Mouse (Mus musculus): Measurements from ENCODE around the gene Gucy2g. TPM values are rescaled to one million over a fixed set of nuclear protein-coding genes. Genes with fewer than 3 reads are reported as not detected.
"Not testable (repeated sequence)": the region's sequence is repeated elsewhere in the genome, so short reads cannot be mapped to it uniquely, and the experiment has no call there.

Gucy2g gene
- polyA plus RNA-seq, 1 experiment from 2014 or later = not detected

DNA sequence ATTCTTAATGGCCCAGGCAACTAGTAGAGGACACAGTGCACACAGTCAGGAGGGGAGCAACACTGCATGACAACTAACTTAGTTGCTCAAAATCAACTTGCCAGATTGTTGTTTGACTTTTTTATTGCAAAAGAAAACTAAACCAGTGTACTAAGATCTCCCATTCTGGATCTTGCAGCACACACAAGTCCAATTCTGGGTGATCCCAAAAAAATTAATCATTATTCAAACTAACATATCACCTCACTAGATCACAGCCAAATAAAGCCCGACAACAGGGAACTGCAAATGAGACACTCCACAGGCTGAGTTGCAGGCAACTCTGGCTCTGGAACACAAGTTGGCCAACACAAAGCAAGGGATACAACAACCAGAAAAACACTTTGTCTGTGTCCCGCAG lies 74.3 kb downstream of the Gucy2g start:
- Histone ChIP-seq H3K27ac (no peak overlapping the region), H3K27me3 (ENCODE audit: poor library complexity, severe bottlenecking) (no peaks in the 10 kb centered on the region), H3K4me3 (no peak overlapping the region), H3K4me1 (no peaks in the 10 kb centered on the region), H3K9me3 (peaks cover 16% of the 10 kb centered on the region), H3K36me3 (replicated peaks) (no peaks in the 10 kb centered on the region)
- WGBS = 85% methylated on average over 2 of the region's 2 CpGs
- DNase-seq (ENCODE audit: extremely low spot score, low spot score) = no peak

DNA sequence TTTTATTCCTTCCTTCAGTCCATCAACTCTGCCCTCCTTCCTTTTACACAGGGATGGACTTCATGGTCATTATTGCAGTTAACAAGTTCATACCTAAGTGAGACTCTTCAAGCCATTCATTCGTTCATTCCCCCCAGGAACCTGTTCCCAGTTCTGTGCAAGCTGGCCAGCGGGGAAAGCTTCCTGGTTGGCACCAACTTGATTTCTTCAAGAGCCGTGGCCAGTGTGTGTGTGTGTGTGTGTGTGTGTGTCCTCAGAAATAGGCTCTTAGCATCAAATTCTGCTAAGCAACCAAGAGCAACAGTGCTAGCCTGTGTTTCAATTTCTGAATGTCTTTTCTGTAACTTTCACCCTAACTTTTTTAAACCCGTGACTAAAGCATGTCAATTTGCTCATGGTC lies 75.1 kb downstream of the Gucy2g start:
- no peaks in the 10 kb centered on the region for H3K36me3 ChIP-seq (replicated peaks)
- no peak overlapping the region for H3K4me3 ChIP-seq
- no peaks in the 10 kb centered on the region for H3K27me3 ChIP-seq (ENCODE audit: poor library complexity, severe bottlenecking)
- H3K4me1 ChIP-seq = no peaks in the 10 kb centered on the region
- WGBS = 86% methylated on average over 4 of the region's 4 CpGs
- no peak for DNase-seq (ENCODE audit: extremely low spot score, low spot score)
- H3K27ac ChIP-seq = no peak overlapping the region
- H3K9me3 ChIP-seq = peaks cover 16% of the 10 kb centered on the region

DNA sequence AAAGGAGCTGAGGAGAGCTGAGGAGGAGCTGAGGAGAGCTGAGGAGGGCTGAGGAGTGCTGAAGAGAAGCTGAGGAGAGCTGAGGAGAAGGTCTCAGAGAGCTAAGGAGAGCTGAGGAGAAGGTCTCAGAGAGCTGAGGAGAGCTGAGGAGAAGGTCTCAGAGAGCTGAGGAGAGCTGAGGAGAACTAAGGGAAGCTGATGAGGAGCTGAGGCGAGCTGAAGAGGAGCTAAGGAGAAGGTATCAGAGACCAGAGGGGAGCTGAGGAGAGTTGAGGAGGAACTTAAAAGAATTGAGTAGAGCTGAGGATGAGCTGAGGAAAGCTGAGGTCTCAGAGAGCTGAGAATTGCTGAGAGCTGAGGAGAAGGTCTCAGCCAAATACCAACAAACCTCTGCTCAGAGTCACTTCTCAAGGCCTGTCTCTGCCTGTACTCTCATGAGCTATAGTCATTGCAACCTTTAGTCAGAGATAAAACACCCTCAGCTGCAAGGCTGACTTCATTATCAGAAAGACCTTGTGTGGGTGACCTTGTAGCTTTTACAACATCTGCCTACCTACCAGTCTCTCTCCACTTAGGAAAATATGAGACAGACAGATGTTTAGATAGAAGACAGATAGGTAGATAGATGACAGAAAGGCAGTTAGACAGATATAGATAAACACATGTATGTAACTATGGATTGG lies 75.7 kb downstream of the Gucy2g start:
- Histone ChIP-seq H3K36me3 (replicated peaks) (no peaks in the 10 kb centered on the region), H3K9me3 (peaks cover 14% of the 10 kb centered on the region), H3K4me3 (no peak overlapping the region), H3K27ac (no peak overlapping the region), H3K27me3 (ENCODE audit: poor library complexity, severe bottlenecking) (no peaks in the 10 kb centered on the region), H3K4me1 (no peaks in the 10 kb centered on the region)
- DNase-seq (ENCODE audit: extremely low spot score, low spot score) = no peak
- 70% methylated on average over 1 of the region's 1 CpGs for WGBS

DNA sequence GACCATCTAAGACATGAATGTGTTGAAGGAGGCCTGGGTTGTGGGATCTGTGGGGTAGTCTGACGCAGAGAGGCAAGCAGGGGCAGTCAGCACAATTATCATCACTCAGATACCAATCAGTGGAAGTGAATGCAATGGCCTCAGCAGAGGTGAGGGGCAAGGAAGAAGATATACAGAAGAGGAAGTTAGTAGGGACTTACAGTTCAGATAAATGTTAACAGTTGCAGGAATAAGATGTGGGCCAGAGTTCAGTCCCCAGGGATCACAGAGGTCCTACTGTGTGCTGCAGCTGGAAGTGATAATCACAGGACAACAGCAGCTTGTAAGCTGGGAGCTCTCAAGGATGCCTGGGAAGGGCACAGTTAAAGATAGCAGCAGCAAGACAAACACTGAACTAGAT lies 76.9 kb downstream of the Gucy2g start:
- H3K4me3 ChIP-seq = no peak overlapping the region
- H3K9me3 ChIP-seq = peaks cover 2% of the 10 kb centered on the region
- H3K27me3 ChIP-seq (ENCODE audit: poor library complexity, severe bottlenecking) = no peaks in the 10 kb centered on the region
- DNase-seq (ENCODE audit: extremely low spot score, low spot score) = no peak
- H3K4me1 ChIP-seq = no peaks in the 10 kb centered on the region
- H3K36me3 ChIP-seq (replicated peaks) = no peaks in the 10 kb centered on the region
- WGBS = 84% methylated on average over 1 of the region's 1 CpGs
- H3K27ac ChIP-seq = no peak overlapping the region

DNA sequence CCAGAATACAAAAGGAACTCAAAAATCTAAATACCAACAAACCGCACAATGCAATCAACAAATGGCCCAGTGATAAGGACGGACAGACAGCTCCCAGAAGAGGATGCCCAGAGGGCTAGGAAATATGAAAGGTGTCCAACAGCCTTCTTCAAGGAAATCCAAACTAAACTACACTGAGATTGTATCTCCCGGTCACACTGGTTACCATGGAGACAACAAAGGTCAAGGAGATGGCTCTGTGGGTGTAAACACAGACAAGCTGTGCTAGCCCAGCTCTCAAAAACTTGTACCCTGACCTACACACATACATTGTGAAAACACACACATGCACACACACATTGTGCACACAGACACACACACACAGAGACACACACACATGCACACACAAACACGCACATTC lies 78.8 kb downstream of the Gucy2g start:
- Histone ChIP-seq H3K4me3 (no peak overlapping the region), H3K36me3 (replicated peaks) (no peaks in the 10 kb centered on the region), H3K27ac (no peak overlapping the region), H3K27me3 (ENCODE audit: poor library complexity, severe bottlenecking) (no peaks in the 10 kb centered on the region), H3K9me3 (no peaks in the 10 kb centered on the region), H3K4me1 (no peaks in the 10 kb centered on the region)
- 89% methylated on average over 4 of the region's 4 CpGs for WGBS
- no peak for DNase-seq (ENCODE audit: extremely low spot score, low spot score)

DNA sequence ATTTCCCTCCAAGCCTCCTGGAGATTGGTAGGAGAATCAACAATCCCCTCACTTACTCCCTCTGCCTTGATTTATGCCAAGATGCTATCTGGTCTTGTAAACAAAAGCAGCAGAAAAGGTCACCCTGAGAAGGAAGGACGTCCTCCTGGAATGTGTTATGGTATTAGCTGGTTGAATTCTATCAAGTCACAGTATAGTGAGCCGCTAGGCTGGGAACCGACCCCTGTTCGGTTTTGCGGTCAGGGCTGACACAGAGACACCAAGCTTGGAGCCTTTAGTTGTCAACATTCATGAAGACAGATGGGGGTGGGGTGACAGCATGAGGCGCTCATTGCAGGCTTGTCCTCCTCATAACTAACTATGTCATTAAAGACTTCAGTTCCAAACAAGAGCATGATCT lies 81.2 kb downstream of the Gucy2g start:
- Histone ChIP-seq H3K27ac (no peak overlapping the region), H3K36me3 (replicated peaks) (no peaks in the 10 kb centered on the region), H3K4me1 (no peaks in the 10 kb centered on the region), H3K4me3 (no peak overlapping the region), H3K27me3 (ENCODE audit: poor library complexity, severe bottlenecking) (no peaks in the 10 kb centered on the region), H3K9me3 (no peaks in the 10 kb centered on the region)
- DNase-seq (ENCODE audit: extremely low spot score, low spot score) = no peak
- WGBS = 87% methylated on average over 6 of the region's 6 CpGs

DNA sequence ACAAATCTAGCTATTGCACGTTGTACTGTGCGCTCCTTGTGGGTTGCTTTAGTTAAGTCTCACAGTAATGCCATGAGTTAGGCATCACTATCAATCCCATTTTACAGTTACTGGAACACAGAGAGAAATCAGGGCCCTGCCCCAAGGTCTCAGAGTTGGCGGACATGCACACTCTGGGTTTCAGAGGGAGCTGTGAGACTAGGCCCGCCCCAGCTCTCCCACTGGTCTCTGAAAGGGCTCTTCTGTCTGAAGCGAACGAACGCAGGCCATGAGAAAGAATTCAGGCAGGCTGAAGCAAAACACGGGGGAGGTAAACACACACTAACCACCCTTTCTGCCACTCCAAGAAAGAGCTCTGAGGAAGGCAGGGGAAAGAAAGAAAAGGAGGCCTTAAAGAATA lies 82.4 kb downstream of the Gucy2g start:
- 70% methylated on average over 8 of the region's 8 CpGs for WGBS
- H3K27ac ChIP-seq = no peak overlapping the region

DNA sequence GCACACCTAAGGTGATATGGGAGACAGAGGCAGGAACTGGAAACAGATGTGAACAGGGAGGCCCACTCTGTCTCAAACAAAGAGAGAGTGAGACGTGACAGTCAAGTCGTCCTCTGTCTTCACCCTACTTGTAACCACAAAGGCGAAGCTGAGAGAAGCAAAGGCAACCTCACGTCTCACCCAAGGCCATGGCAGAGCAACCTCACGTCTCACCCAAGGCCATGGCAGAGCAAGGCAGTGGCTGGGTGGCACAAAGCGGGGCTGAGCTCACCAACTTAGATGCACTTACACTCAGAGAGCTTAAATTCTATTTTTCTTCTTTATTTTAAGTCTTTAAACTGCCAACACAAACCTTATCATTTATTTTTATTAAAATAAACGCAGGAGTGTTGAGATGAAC lies 84.0 kb downstream of the Gucy2g start:
- H3K9me3 ChIP-seq = no peaks in the 10 kb centered on the region
- DNase-seq (ENCODE audit: extremely low spot score, low spot score) = no peak
- 90% methylated on average over 7 of the region's 7 CpGs for WGBS
- H3K4me3 ChIP-seq = no peak overlapping the region
- no peaks in the 10 kb centered on the region for H3K27me3 ChIP-seq (ENCODE audit: poor library complexity, severe bottlenecking)
- H3K4me1 ChIP-seq = no peaks in the 10 kb centered on the region
- no peak overlapping the region for H3K27ac ChIP-seq
- no peaks in the 10 kb centered on the region for H3K36me3 ChIP-seq (replicated peaks)

More for the DNA sequence above, 82.4 kb downstream of the Gucy2g start:
- no peaks in the 10 kb centered on the region for H3K27me3 ChIP-seq (ENCODE audit: poor library complexity, severe bottlenecking)
- no peaks in the 10 kb centered on the region for H3K9me3 ChIP-seq
- no peak for DNase-seq (ENCODE audit: extremely low spot score, low spot score)
- no peak overlapping the region for H3K4me3 ChIP-seq
- no peaks in the 10 kb centered on the region for H3K4me1 ChIP-seq
- H3K36me3 ChIP-seq (replicated peaks) = no peaks in the 10 kb centered on the region

DNA sequence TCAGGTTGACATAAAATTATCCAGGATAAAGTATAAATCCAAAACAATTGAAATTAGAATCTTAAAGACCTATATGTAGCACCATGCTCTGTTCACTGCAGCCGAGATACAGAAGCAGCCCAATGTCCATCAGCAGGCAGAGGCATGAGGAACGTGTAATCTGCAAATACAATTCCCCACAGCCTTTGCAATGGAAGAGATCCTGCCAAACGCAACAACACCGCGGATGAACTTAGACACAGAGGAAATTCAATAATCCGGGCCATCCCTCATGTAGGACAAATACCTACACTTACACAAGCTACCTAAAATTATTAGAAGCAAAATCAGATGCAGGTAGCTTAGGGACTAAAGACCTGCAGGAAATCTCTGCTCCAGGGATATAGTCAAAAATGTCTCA lies 88.1 kb downstream of the Gucy2g start:
- no peaks in the 10 kb centered on the region for H3K36me3 ChIP-seq (replicated peaks)
- no peak for DNase-seq (ENCODE audit: extremely low spot score, low spot score)
- no peak overlapping the region for H3K4me3 ChIP-seq
- WGBS = 90% methylated on average over 6 of the region's 6 CpGs
- H3K27ac ChIP-seq = no peak overlapping the region
- no peaks in the 10 kb centered on the region for H3K27me3 ChIP-seq (ENCODE audit: poor library complexity, severe bottlenecking)
- no peaks in the 10 kb centered on the region for H3K4me1 ChIP-seq
- H3K9me3 ChIP-seq = no peaks in the 10 kb centered on the region

DNA sequence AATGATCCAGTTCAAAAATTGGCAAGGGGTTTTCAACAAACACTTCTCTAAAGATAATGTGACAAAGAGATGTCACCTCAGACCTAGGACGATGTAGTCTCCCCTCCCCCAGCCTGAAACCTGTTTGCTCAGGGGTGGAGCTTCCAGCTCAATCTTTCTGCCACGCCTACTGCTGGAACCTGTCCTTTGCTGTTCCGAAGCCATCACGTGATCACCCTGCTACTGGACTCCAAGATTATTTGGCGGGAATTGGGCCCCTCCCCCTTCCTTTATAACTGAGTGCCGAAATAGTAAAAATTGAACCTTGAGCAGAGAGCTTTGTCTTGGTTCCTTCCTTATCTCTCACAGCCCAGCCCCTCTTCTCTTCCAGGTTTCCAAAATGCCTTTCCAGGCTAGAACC lies 88.8 kb downstream of the Gucy2g start:
- H3K27ac ChIP-seq; H3K4me3 ChIP-seq; DNase-seq (ENCODE audit: extremely low spot score, low spot score); H3K27me3 ChIP-seq (ENCODE audit: poor library complexity, severe bottlenecking); H3K9me3 ChIP-seq; H3K36me3 ChIP-seq (replicated peaks); H3K4me1 ChIP-seq: not testable (repeated sequence)
- WGBS = 83% methylated on average over 6 of the region's 6 CpGs

DNA sequence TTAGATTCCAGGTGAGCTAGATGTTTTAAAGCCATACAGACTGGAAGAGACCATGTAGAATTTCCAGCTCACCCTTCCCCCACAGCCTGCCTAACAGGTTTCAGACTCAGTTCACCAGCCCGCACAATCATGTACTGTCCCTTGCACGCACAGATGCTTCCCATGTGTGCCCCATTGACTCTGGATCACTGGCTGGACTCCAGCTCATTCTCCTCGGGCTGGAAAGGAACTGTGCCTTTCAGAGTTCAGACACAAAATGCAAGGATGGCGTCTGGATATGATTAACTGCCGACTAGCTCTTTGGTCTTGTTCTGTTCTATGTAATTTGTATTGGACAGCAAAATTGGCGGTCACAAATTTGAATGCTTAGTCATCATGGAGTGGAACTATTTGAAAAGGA lies 91.4 kb downstream of the Gucy2g start:
- DNase-seq (ENCODE audit: extremely low spot score, low spot score) = no peak
- Histone ChIP-seq H3K36me3 (replicated peaks) (no peaks in the 10 kb centered on the region), H3K27ac (no peak overlapping the region), H3K9me3 (no peaks in the 10 kb centered on the region), H3K4me1 (peaks cover 13% of the 10 kb centered on the region), H3K4me3 (no peak overlapping the region), H3K27me3 (ENCODE audit: poor library complexity, severe bottlenecking) (no peaks in the 10 kb centered on the region)
- WGBS = 73% methylated on average over 6 of the region's 6 CpGs

DNA sequence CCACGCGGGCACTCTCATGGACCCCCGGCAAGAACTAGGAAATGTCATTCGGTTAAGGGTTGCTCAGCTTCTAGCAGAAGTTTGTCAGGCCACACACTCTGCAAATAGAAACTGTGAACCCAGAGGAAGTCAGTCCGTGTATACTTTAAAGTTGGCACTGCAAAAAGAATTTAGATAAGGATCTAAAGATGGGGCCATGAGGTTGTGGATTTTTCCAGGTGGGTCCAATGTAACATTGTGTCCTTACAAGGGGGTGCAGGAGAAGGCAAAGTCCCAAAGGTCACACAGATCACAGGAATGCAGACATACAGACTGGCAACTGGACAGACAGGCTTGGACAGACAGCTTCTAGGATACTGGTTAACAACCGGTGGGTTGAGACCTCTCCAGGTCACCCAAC lies 92.9 kb downstream of the Gucy2g start:
- no peak for DNase-seq (ENCODE audit: extremely low spot score, low spot score)
- 0 out of 2 replicates have a peak overlapping the region, but pooled peaks have one; percentile 26 for H3K27ac ChIP-seq
- H3K4me1 ChIP-seq = peaks cover 28% of the 10 kb centered on the region
- H3K36me3 ChIP-seq (replicated peaks) = no peaks in the 10 kb centered on the region
- no peaks in the 10 kb centered on the region for H3K27me3 ChIP-seq (ENCODE audit: poor library complexity, severe bottlenecking)
- WGBS = 88% methylated on average over 6 of the region's 6 CpGs
- no peak overlapping the region for H3K4me3 ChIP-seq
- no peaks in the 10 kb centered on the region for H3K9me3 ChIP-seq
